Mouse (Mus musculus): ENCODE results near the gene Nt5e.

- TF ChIP-seq CTCF (conservative IDR thresholded peaks at IDR 0.05; ENCODE audit: insufficient read depth, insufficient read length, low read depth, low read length) (no peak), POLR2A (IDR thresholded peaks at IDR 0.05; ENCODE audit: low read depth, low read length) (no peak)
Measured at GRCm38 (mm10) chr9:88361211-88361909, 34.4 kb downstream of the Nt5e start.

Data from kidney, adult 2 months (tissue).